Mouse (Mus musculus) hindbrain, embryonic 15.5 days (tissue): Measurements from ENCODE around the gene St8sia6. TPM values are rescaled to one million over a fixed set of nuclear protein-coding genes. Genes with fewer than 3 reads are reported as not detected.
A peak's percentile ranks its signal among the peaks of the same experiment; 100 is the strongest.

Experiments used
- ATAC-seq: fragments of 200-750 bp; cut with Nextera tagmentation; 2 replicates; pipeline ENCODE4 v1.8.0; 2017; ENCODE audit warnings: low read depth, moderate number of reproducible peaks, moderate TSS enrichment; ENCODE audit not compliant: low FRiP score
- H3K27ac ChIP-seq: fragments of 300-500 bp; sonication (generic); replicated peaks from 2 replicates; pipeline ENCODE4 v1.5.1; 2015; ENCODE audit warnings: mild to moderate bottlenecking, inconsistent platforms
- H3K27me3 ChIP-seq: fragments of 300-500 bp; sonication (generic); 2 replicates; pipeline ENCODE4 v1.6.1; 2015; ENCODE audit warnings: control low read depth, inconsistent platforms
- H3K36me3 ChIP-seq: fragments of 300-500 bp; sonication (generic); 2 replicates; pipeline ENCODE4 v1.6.1; 2015; ENCODE audit warnings: control low read depth, inconsistent platforms
- H3K4me1 ChIP-seq: fragments of 300-500 bp; sonication (generic); replicated peaks from 2 replicates; pipeline ENCODE4 v1.6.1; 2015; ENCODE audit warnings: control low read depth, inconsistent platforms
- H3K4me2 ChIP-seq: fragments of 300-500 bp; sonication (generic); 2 replicates; pipeline ENCODE4 v1.6.1; 2015; ENCODE audit warnings: moderate library complexity, mild to moderate bottlenecking, inconsistent platforms
- H3K4me3 ChIP-seq: fragments of 300-500 bp; sonication (generic); 2 replicates; pipeline ENCODE4 v1.5.1; 2015; ENCODE audit warnings: mild to moderate bottlenecking, inconsistent platforms
- H3K9ac ChIP-seq: fragments of 300-500 bp; sonication (generic); 2 replicates; pipeline ENCODE4 v1.6.1; 2015; ENCODE audit warnings: inconsistent platforms
- H3K9me3 ChIP-seq: fragments of 300-500 bp; sonication (generic); 2 replicates; pipeline ENCODE4 v1.6.1; 2016; ENCODE audit warnings: control low read depth, inconsistent platforms
- WGBS: fragments of 180-500 bp; shearing (Covaris S2); methylation state at CpG from one replicate; pipeline ENCODE4 v1.1.7; 2015; 5-methylcytosine and 5-hydroxymethylcytosine counted together
- polyA plus RNA-seq: library from polyadenylated mRNA; unstranded; fragments of >200 nt; fragmentation: Nextera tagmentation; extraction: Ambion mirVana; gene quantifications from 2 replicates; pipeline ENCODE4 v1.2.1, GENCODE M21; 2015

St8sia6 gene
- polyA plus RNA-seq, result 2.6 and 2.9 TPM in 2 replicates

GRCm38 (mm10) chr2:13793969-13794363 lies at the start of gene St8sia6:
St8sia6 (minus strand) TSS chr2:13794064.
- Histone ChIP-seq H3K9ac (peak within 1 kb of the TSS; percentile 56), H3K36me3 (no peaks in the 10 kb centered on the region), H3K4me3 (peak within 1 kb of the TSS; percentile 60), H3K4me2 (peak within 1 kb of the TSS; percentile 93), H3K27me3 (peaks cover 21% of the 10 kb centered on the region), H3K27ac (no peak within 1 kb of the TSS), H3K4me1 (peaks cover 12% of the 10 kb centered on the region), H3K9me3 (no peaks in the 10 kb centered on the region)
- no peak for ATAC-seq
- 59% methylated on average over 8 of the region's 8 CpGs for whole genome bisulfite sequencing

GRCm38 (mm10) chr2:13836310-13836709 lies 42.4 kb upstream of the St8sia6 start:
- no peak for ATAC-seq
- 81% methylated on average over 3 of the region's 3 CpGs for WGBS

GRCm38 (mm10) chr2:13834989-13835388 lies 41.1 kb upstream of the St8sia6 start:
- WGBS, result 68% methylated on average over 1 of the region's 1 CpGs
- Histone ChIP-seq H3K4me2 (no peak overlapping the region), H3K4me1 (no peaks in the 10 kb centered on the region), H3K36me3 (no peaks in the 10 kb centered on the region), H3K27ac (no peak overlapping the region), H3K9me3 (no peaks in the 10 kb centered on the region), H3K9ac (no peak overlapping the region), H3K27me3 (no peaks in the 10 kb centered on the region), H3K4me3 (no peak overlapping the region)
- ATAC-seq, result no peak

More at GRCm38 (mm10) chr2:13836310-13836709, 42.4 kb upstream of the St8sia6 start:
- Histone ChIP-seq H3K4me1 (no peaks in the 10 kb centered on the region), H3K27me3 (no peaks in the 10 kb centered on the region), H3K36me3 (no peaks in the 10 kb centered on the region), H3K9ac (no peak overlapping the region), H3K9me3 (no peaks in the 10 kb centered on the region), H3K27ac (no peak overlapping the region), H3K4me2 (no peak overlapping the region), H3K4me3 (no peak overlapping the region)

- no peaks in the 10 kb centered on the region for H3K36me3 ChIP-seq
- no peak overlapping the region for H3K4me2 ChIP-seq
- 89% methylated on average over 2 of the region's 2 CpGs for WGBS
- no peak overlapping the region for H3K9ac ChIP-seq
- no peaks in the 10 kb centered on the region for H3K4me1 ChIP-seq
- no peak overlapping the region for H3K27ac ChIP-seq
- H3K9me3 ChIP-seq, result no peaks in the 10 kb centered on the region
- ATAC-seq, result no peak
- no peaks in the 10 kb centered on the region for H3K27me3 ChIP-seq
- H3K4me3 ChIP-seq, result no peak overlapping the region
These were observed 22.8 kb upstream of the St8sia6 start for GRCm38 (mm10) chr2:13816645-13817044.

GRCm38 (mm10) chr2:13808593-13808992 lies 14.7 kb upstream of the St8sia6 start:
- no peaks in the 10 kb centered on the region for H3K9me3 ChIP-seq
- H3K9ac ChIP-seq, result no peak overlapping the region
- no peaks in the 10 kb centered on the region for H3K27me3 ChIP-seq
- H3K27ac ChIP-seq, result no peak overlapping the region
- 63% methylated on average over 5 of the region's 5 CpGs for WGBS
- no peak for ATAC-seq
- H3K4me1 ChIP-seq, result no peaks in the 10 kb centered on the region
- no peak overlapping the region for H3K4me3 ChIP-seq
- no peaks in the 10 kb centered on the region for H3K36me3 ChIP-seq
- H3K4me2 ChIP-seq, result no peak overlapping the region

- ATAC-seq, result no peak
- 82% methylated on average over 4 of the region's 4 CpGs for WGBS
- Histone ChIP-seq H3K27me3 (no peaks in the 10 kb centered on the region), H3K4me3 (no peak overlapping the region), H3K9ac (no peak overlapping the region), H3K9me3 (no peaks in the 10 kb centered on the region), H3K4me2 (no peak overlapping the region), H3K4me1 (no peaks in the 10 kb centered on the region), H3K36me3 (no peaks in the 10 kb centered on the region), H3K27ac (no peak overlapping the region)
These were observed 14.1 kb upstream of the St8sia6 start for GRCm38 (mm10) chr2:13808008-13808407.

GRCm38 (mm10) chr2:13806120-13806519 lies 12.3 kb upstream of the St8sia6 start:
- Histone ChIP-seq H3K27me3 (no peaks in the 10 kb centered on the region), H3K9ac (no peak overlapping the region), H3K9me3 (no peaks in the 10 kb centered on the region), H3K27ac (no peak overlapping the region), H3K4me2 (no peak overlapping the region), H3K36me3 (no peaks in the 10 kb centered on the region), H3K4me1 (no peaks in the 10 kb centered on the region), H3K4me3 (no peak overlapping the region)
- ATAC-seq, result no peak
- WGBS, result 93% methylated on average over 3 of the region's 3 CpGs

- WGBS, result 85% methylated on average over 2 of the region's 2 CpGs
- Histone ChIP-seq H3K27me3 (peaks cover 6% of the 10 kb centered on the region; the same call in 1 of the 2 replicates), H3K9ac (no peak overlapping the region), H3K9me3 (no peaks in the 10 kb centered on the region), H3K4me1 (no peaks in the 10 kb centered on the region), H3K36me3 (no peaks in the 10 kb centered on the region), H3K4me2 (no peak overlapping the region), H3K27ac (no peak overlapping the region), H3K4me3 (no peak overlapping the region)
- no peak for ATAC-seq
These were observed 6.8 kb upstream of the St8sia6 start for GRCm38 (mm10) chr2:13800639-13801038.

- H3K36me3 ChIP-seq, result no peaks in the 10 kb centered on the region
- no peak overlapping the region for H3K27ac ChIP-seq
- H3K27me3 ChIP-seq, result peaks cover 21% of the 10 kb centered on the region
- no peak overlapping the region for H3K4me2 ChIP-seq
- WGBS, result 83% methylated on average over 8 of the region's 8 CpGs
- no peak overlapping the region for H3K9ac ChIP-seq
- H3K9me3 ChIP-seq, result no peaks in the 10 kb centered on the region
- no peak overlapping the region for H3K4me3 ChIP-seq
- H3K4me1 ChIP-seq, result peaks cover 12% of the 10 kb centered on the region
- ATAC-seq, result no peak
These were observed 582 bp upstream of the St8sia6 start for GRCm38 (mm10) chr2:13794446-13794845.

GRCm38 (mm10) chr2:13793054-13793968 lies 553 bp downstream of the St8sia6 start:
- Histone ChIP-seq H3K27me3 (peaks cover 21% of the 10 kb centered on the region), H3K36me3 (no peaks in the 10 kb centered on the region), H3K4me3 (peak overlapping the region; percentile 60), H3K27ac (no peak overlapping the region), H3K4me2 (peak overlapping the region; percentile 93), H3K4me1 (peaks cover 12% of the 10 kb centered on the region), H3K9me3 (no peaks in the 10 kb centered on the region), H3K9ac (peak overlapping the region; percentile 56)
- ATAC-seq, result peak; percentile 93
- WGBS, result under 1% methylated on average over 72 of the region's 89 CpGs

GRCm38 (mm10) chr2:13792256-13793005 lies 1.4 kb downstream of the St8sia6 start:
- Histone ChIP-seq H3K4me3 (peak overlapping the region; percentile 60), H3K4me1 (peaks cover 12% of the 10 kb centered on the region), H3K4me2 (peak overlapping the region; percentile 93), H3K9me3 (no peaks in the 10 kb centered on the region), H3K36me3 (no peaks in the 10 kb centered on the region), H3K27ac (no peak overlapping the region), H3K9ac (peak overlapping the region; percentile 56), H3K27me3 (peaks cover 19% of the 10 kb centered on the region)
- peak; percentile 20; the same call in 1 of the 2 replicates for ATAC-seq
- whole genome bisulfite sequencing, result 39% methylated on average over 13 of the region's 13 CpGs

- Histone ChIP-seq H3K4me2 (no peak overlapping the region), H3K9ac (no peak overlapping the region), H3K9me3 (no peaks in the 10 kb centered on the region), H3K4me3 (no peak overlapping the region), H3K36me3 (no peaks in the 10 kb centered on the region), H3K4me1 (peaks cover 12% of the 10 kb centered on the region), H3K27ac (no peak overlapping the region), H3K27me3 (peaks cover 19% of the 10 kb centered on the region)
- 75% methylated on average over 7 of the region's 7 CpGs for WGBS
- ATAC-seq, result no peak
These were observed 2.3 kb downstream of the St8sia6 start for GRCm38 (mm10) chr2:13791598-13791997.
